Mouse (Mus musculus): Measurements from ENCODE around the gene Fam107b.

The Fam107b gene

GRCm38 (mm10) chr2:3769786-3770318, 199.6 kb downstream of the Fam107b start:
- no peak for DNase-seq (ENCODE audit: low spot score in 2 of 2)

GRCm38 (mm10) chr2:3770383-3770782, 200.1 kb downstream of the Fam107b start:
- DNase-seq (ENCODE audit: low spot score in 2 of 2): no peak

- no peak for DNase-seq (ENCODE audit: low spot score in 2 of 2)
Observed at GRCm38 (mm10) chr2:3771483-3771882, 201.2 kb downstream of the Fam107b start.

- no peak for DNase-seq (ENCODE audit: low spot score in 2 of 2)
Observed at GRCm38 (mm10) chr2:3773089-3773488, 202.8 kb downstream of the Fam107b start.

- DNase-seq (ENCODE audit: low spot score in 2 of 2): no peak
Observed at GRCm38 (mm10) chr2:3775569-3775968, 205.3 kb downstream of the Fam107b start.

GRCm38 (mm10) chr2:3776045-3776444, 205.8 kb downstream of the Fam107b start:
- no peak for DNase-seq (ENCODE audit: low spot score in 2 of 2)

GRCm38 (mm10) chr2:3777696-3778095, 207.4 kb downstream of the Fam107b start:
- DNase-seq (ENCODE audit: low spot score in 2 of 2): no peak

- no peak for DNase-seq (ENCODE audit: low spot score in 2 of 2)
Observed at GRCm38 (mm10) chr2:3785546-3785945, 215.3 kb downstream of the Fam107b start.

- no peak for DNase-seq (ENCODE audit: low spot score in 2 of 2)
Observed at GRCm38 (mm10) chr2:3787752-3788423, 217.6 kb downstream of the Fam107b start.

- no peak for DNase-seq (ENCODE audit: low spot score in 2 of 2)
Observed at GRCm38 (mm10) chr2:3788424-3788786, 218.1 kb downstream of the Fam107b start.

GRCm38 (mm10) chr2:3796543-3796942, 226.3 kb downstream of the Fam107b start:
- DNase-seq (ENCODE audit: low spot score in 2 of 2): no peak

- peak; percentile 17 to 45 for DNase-seq (ENCODE audit: low spot score in 2 of 2)
Observed at GRCm38 (mm10) chr2:3799767-3800554, 229.7 kb downstream of the Fam107b start.

GRCm38 (mm10) chr2:3800555-3800878, 230.2 kb downstream of the Fam107b start:
- no peak for DNase-seq (ENCODE audit: low spot score in 2 of 2)

GRCm38 (mm10) chr2:3805742-3806141, 235.5 kb downstream of the Fam107b start:
- DNase-seq (ENCODE audit: low spot score in 2 of 2): no peak

- no peak for DNase-seq (ENCODE audit: low spot score in 2 of 2)
Observed at GRCm38 (mm10) chr2:3810321-3810720, 240.0 kb downstream of the Fam107b start.

GRCm38 (mm10) chr2:3816142-3816609, 245.9 kb downstream of the Fam107b start:
- DNase-seq (ENCODE audit: low spot score in 2 of 2): peak in 1 of 2 experiments; percentile 26

GRCm38 (mm10) chr2:3817626-3818025, 247.3 kb downstream of the Fam107b start:
- DNase-seq (ENCODE audit: low spot score in 2 of 2): no peak

GRCm38 (mm10) chr2:3822483-3823455, 252.5 kb downstream of the Fam107b start:
- no peak for DNase-seq (ENCODE audit: low spot score in 2 of 2)
